Mouse (Mus musculus) midbrain, embryonic 10.5 days (tissue): Measurements from ENCODE around the gene Tox4. TPM values are rescaled to one million over a fixed set of nuclear protein-coding genes. Genes with fewer than 3 reads are reported as not detected.
A peak's percentile ranks its signal among the peaks of the same experiment; 100 is the strongest.

Source experiments
- DNase-seq: peaks from one replicate; pipeline ENCODE4 v3.0.0-alpha.2; 2017; ENCODE audit warnings: low spot score
- H3K27ac ChIP-seq: fragments of 300-500 bp; sonication (generic); replicated peaks from 2 replicates; pipeline ENCODE4 v1.5.1; 2016; ENCODE audit warnings: mild to moderate bottlenecking
- H3K27me3 ChIP-seq: fragments of 300-500 bp; sonication (generic); 2 replicates; pipeline ENCODE4 v1.6.1; 2016; ENCODE audit warnings: low read depth, mild to moderate bottlenecking; ENCODE audit not compliant: poor library complexity, severe bottlenecking
- H3K36me3 ChIP-seq: fragments of 300-500 bp; sonication (generic); 2 replicates; pipeline ENCODE4 v1.6.1; 2016; ENCODE audit warnings: mild to moderate bottlenecking, moderate library complexity
- H3K4me1 ChIP-seq: fragments of 300-500 bp; sonication (generic); 2 replicates; pipeline ENCODE4 v1.6.1; 2016
- H3K4me3 ChIP-seq: fragments of 300-500 bp; sonication (generic); 2 replicates; pipeline ENCODE4 v1.5.1; 2016; ENCODE audit warnings: mild to moderate bottlenecking, moderate library complexity
- H3K9me3 ChIP-seq: fragments of 300-500 bp; sonication (generic); replicated peaks from 2 replicates; pipeline ENCODE4 v1.6.1; 2016; ENCODE audit warnings: mild to moderate bottlenecking
- WGBS: fragments of 180-500 bp; shearing (Covaris S2); methylation state at CpG from one replicate; pipeline ENCODE4 v1.1.7; 2016; 5-methylcytosine and 5-hydroxymethylcytosine counted together
- polyA plus RNA-seq: library from polyadenylated mRNA; unstranded; fragments of >200 nt; fragmentation: Nextera tagmentation; extraction: Ambion mirVana; gene quantifications from 2 replicates; pipeline ENCODE4 v1.2.1, GENCODE M21; 2016

The Tox4 gene
- polyA plus RNA-seq = 50.1 and 56.1 TPM in 2 replicates

- H3K4me1 ChIP-seq = peaks cover 20% of the 10 kb centered on the region
- peak; percentile 99 for DNase-seq
- H3K27ac ChIP-seq = peak within 1 kb of the TSS; percentile 88
- H3K9me3 ChIP-seq = no peaks in the 10 kb centered on the region
- no peaks in the 10 kb centered on the region for H3K27me3 ChIP-seq
- peaks cover 18% of the 10 kb centered on the region for H3K36me3 ChIP-seq
- WGBS = under 1% methylated on average over 66 of the region's 66 CpGs
- H3K4me3 ChIP-seq = peak within 1 kb of the TSS; percentile 92
Measured at GRCm38 (mm10) chr14:52278932-52279746, at the start of gene Tox4, which contains the start of gene Rab2b. Tox4 (plus strand) TSS chr14:52279146. Rab2b (minus strand) TSS chr14:52279545.

DNA sequence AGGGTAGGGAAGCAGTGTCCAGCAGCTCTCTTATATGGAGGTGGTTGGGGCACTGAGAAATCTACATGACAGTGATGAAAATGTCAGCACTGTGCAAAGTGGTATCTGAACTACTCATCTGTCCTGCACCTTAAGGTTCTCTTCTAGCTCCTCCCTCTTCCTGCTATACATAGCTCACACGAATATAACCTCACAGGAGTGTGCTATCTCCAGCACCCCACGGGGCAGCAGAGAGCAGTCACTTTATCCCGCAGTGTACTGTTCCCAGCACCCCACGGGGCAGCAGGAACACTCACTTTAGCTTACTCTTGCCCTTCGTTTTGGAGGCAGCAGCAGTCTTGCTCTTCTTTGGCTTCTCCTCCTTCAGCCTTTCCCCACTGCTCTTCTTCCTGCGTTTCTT is 46.7 kb upstream of the Tox4 start:
- no peak for DNase-seq

DNA sequence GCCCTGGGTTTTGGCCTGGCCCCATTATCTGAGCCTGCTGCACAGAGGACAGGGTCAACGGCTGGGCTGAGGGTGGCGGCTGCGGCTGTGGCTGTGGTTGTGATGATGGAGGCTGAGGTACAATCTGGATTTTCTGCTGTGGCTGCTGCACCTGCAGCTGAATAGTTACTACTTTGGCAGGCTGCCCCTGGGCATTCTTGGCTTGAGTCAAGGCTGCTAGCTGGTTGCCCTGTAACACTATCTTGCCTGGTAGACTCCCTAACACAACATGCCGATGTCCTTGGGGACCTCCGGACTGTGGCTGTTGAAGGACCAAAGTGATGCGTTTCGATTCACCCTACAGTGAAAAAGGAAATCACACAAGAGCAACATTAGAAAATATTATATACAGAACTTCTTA is 43.8 kb upstream of the Tox4 start:
- Histone ChIP-seq H3K36me3 (peaks cover 87% of the 10 kb centered on the region), H3K4me3 (no peak overlapping the region), H3K27me3 (no peaks in the 10 kb centered on the region), H3K9me3 (no peaks in the 10 kb centered on the region), H3K27ac (no peak overlapping the region), H3K4me1 (no peaks in the 10 kb centered on the region)
- no peak for DNase-seq
- WGBS = 94% methylated on average over 7 of the region's 7 CpGs

More for the DNA sequence above, 46.7 kb upstream of the Tox4 start:
- Histone ChIP-seq H3K36me3 (peaks cover 100% of the 10 kb centered on the region), H3K27me3 (no peaks in the 10 kb centered on the region), H3K4me1 (no peaks in the 10 kb centered on the region), H3K27ac (no peak overlapping the region), H3K4me3 (no peak overlapping the region), H3K9me3 (no peaks in the 10 kb centered on the region)
- 88% methylated on average over 6 of the region's 6 CpGs for WGBS

- Histone ChIP-seq H3K4me1 (no peaks in the 10 kb centered on the region), H3K27me3 (no peaks in the 10 kb centered on the region), H3K9me3 (no peaks in the 10 kb centered on the region), H3K4me3 (no peak overlapping the region), H3K27ac (no peak overlapping the region), H3K36me3 (peaks cover 84% of the 10 kb centered on the region)
- 96% methylated on average over 1 of the region's 1 CpGs for WGBS
- DNase-seq = no peak
Measured at GRCm38 (mm10) chr14:52236216-52236615, 42.7 kb upstream of the Tox4 start.

GRCm38 (mm10) chr14:52244041-52244689 is 34.8 kb upstream of the Tox4 start:
- H3K36me3 ChIP-seq = peaks cover 14% of the 10 kb centered on the region
- H3K4me3 ChIP-seq = peak overlapping the region; percentile 88
- DNase-seq = peak; percentile 97
- WGBS = under 1% methylated on average over 32 of the region's 32 CpGs
- peaks cover 17% of the 10 kb centered on the region for H3K4me1 ChIP-seq
- H3K9me3 ChIP-seq = no peaks in the 10 kb centered on the region
- no peaks in the 10 kb centered on the region for H3K27me3 ChIP-seq
- peak overlapping the region; percentile 85 for H3K27ac ChIP-seq

DNA sequence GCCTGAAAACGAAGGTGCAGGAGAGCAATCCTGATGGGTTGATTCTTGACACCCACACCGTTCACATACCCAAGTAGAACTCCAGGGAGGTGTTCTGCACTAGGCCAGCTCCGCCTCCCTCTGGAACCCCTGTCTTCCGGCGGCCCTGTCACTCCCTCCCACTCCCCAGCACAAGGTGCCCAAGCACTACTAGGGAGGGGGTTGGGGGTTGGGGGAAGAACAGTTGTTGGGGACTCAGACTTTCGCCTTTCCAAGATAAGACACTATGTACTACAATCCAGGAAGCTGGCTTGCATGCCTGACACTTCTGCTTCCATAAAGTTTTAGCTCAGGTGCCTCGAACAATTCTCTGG is 34.3 kb upstream of the Tox4 start:
- peak overlapping the region; percentile 85 for H3K27ac ChIP-seq
- 19% methylated on average over 7 of the region's 7 CpGs for WGBS
- H3K4me1 ChIP-seq = peaks cover 17% of the 10 kb centered on the region
- H3K9me3 ChIP-seq = no peaks in the 10 kb centered on the region
- H3K36me3 ChIP-seq = peaks cover 12% of the 10 kb centered on the region
- H3K4me3 ChIP-seq = peak overlapping the region; percentile 88
- DNase-seq = no peak
- H3K27me3 ChIP-seq = no peaks in the 10 kb centered on the region

GRCm38 (mm10) chr14:52246129-52246528 is 32.8 kb upstream of the Tox4 start:
- Histone ChIP-seq H3K27me3 (no peaks in the 10 kb centered on the region), H3K4me1 (peaks cover 17% of the 10 kb centered on the region), H3K9me3 (no peaks in the 10 kb centered on the region), H3K4me3 (no peak overlapping the region), H3K36me3 (peaks cover 10% of the 10 kb centered on the region), H3K27ac (no peak overlapping the region)
- no peak for DNase-seq
- 84% methylated on average over 4 of the region's 4 CpGs for WGBS

- H3K9me3 ChIP-seq = no peaks in the 10 kb centered on the region
- H3K27me3 ChIP-seq = no peaks in the 10 kb centered on the region
- WGBS = 11% methylated on average over 18 of the region's 18 CpGs
- DNase-seq = peak; percentile 27
- H3K27ac ChIP-seq = peak overlapping the region; percentile 97
- peak overlapping the region; percentile 94 for H3K4me3 ChIP-seq
- peaks cover 14% of the 10 kb centered on the region for H3K36me3 ChIP-seq
- peaks cover 28% of the 10 kb centered on the region for H3K4me1 ChIP-seq
Measured at GRCm38 (mm10) chr14:52256311-52257175, 22.4 kb upstream of the Tox4 start.

DNA sequence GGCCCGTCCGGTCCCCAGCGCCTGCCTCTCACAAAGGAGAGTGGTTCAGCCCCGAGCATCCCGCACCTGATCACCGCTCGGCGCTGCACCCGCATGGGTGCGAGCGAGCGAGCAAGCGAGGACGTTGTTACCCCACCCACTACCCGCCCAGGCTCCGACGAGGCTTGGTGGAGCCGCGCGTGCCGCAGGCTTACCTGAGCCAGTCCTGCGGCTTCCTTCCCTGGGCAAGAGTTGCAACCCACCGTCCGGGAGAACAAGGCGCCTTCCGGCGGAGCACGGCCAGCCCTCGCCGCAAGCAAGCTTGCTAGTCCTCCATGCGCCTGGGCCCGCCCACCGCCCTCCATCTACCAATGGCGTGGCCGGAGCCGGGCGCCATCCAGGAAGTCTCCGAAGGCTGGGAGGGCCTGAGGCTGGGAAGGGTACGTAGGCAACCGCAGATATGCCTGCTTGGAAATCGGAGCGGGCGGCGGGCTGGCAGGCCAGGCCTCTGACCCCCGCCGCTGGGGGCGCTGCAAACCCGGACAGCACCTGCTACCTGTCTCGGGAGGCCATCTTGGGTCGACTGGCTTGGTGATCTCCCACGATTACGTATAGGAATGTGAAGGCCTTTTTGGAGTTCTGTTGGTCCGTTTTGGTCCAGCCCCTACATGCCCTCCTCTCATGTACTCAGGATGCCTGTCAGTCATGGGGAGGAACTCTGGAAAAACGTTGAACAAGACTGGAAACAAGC is 21.3 kb upstream of the Tox4 start, which contains the start of gene Chd8:
Gene Chd8 (minus strand): TSS at position 297 of the 730 bp plus-strand sequence.
- H3K4me3 ChIP-seq = peak within 1 kb of the TSS; percentile 94
- WGBS = under 1% methylated on average over 54 of the region's 54 CpGs
- no peaks in the 10 kb centered on the region for H3K27me3 ChIP-seq
- peak within 1 kb of the TSS; percentile 97 for H3K27ac ChIP-seq
- peaks cover 10% of the 10 kb centered on the region for H3K36me3 ChIP-seq
- peaks cover 28% of the 10 kb centered on the region for H3K4me1 ChIP-seq
- peak; percentile 98 for DNase-seq
- no peaks in the 10 kb centered on the region for H3K9me3 ChIP-seq

- Histone ChIP-seq H3K9me3 (no peaks in the 10 kb centered on the region), H3K27me3 (no peaks in the 10 kb centered on the region), H3K27ac (no peak overlapping the region), H3K36me3 (peaks cover 48% of the 10 kb centered on the region), H3K4me1 (no peaks in the 10 kb centered on the region), H3K4me3 (no peak overlapping the region)
- DNase-seq = no peak
- WGBS = 79% methylated on average over 3 of the region's 3 CpGs
Measured at GRCm38 (mm10) chr14:52272781-52273180, 6.2 kb upstream of the Tox4 start.

GRCm38 (mm10) chr14:52277210-52277609 is 1.7 kb upstream of the Tox4 start:
- H3K9me3 ChIP-seq = no peaks in the 10 kb centered on the region
- WGBS = 93% methylated on average over 4 of the region's 4 CpGs
- H3K4me3 ChIP-seq = no peak overlapping the region
- no peak overlapping the region for H3K27ac ChIP-seq
- no peaks in the 10 kb centered on the region for H3K27me3 ChIP-seq
- peaks cover 20% of the 10 kb centered on the region for H3K4me1 ChIP-seq
- no peak for DNase-seq
- peaks cover 29% of the 10 kb centered on the region for H3K36me3 ChIP-seq

GRCm38 (mm10) chr14:52279747-52280120 is 788 bp downstream of the Tox4 start:
- Histone ChIP-seq H3K9me3 (no peaks in the 10 kb centered on the region), H3K27ac (peak overlapping the region; percentile 88), H3K27me3 (no peaks in the 10 kb centered on the region), H3K36me3 (peaks cover 14% of the 10 kb centered on the region), H3K4me1 (peaks cover 20% of the 10 kb centered on the region), H3K4me3 (peak overlapping the region; percentile 92)
- WGBS = under 1% methylated on average over 21 of the region's 21 CpGs
- DNase-seq = no peak
